Mouse (Mus musculus) frontal cortex, postnatal 14 days (tissue): ENCODE data around the gene Defa22.
"Not testable (repeated sequence)": the region's sequence is repeated elsewhere in the genome, so short reads cannot be mapped to it uniquely, and the experiment has no call there.

Experiments used
- DNase-seq, 2 experiments: peaks; one replicate each; pipeline ENCODE4 v3.0.0; 2022; ENCODE audit warnings: low spot score in 2 of 2

Defa22 gene

DNA sequence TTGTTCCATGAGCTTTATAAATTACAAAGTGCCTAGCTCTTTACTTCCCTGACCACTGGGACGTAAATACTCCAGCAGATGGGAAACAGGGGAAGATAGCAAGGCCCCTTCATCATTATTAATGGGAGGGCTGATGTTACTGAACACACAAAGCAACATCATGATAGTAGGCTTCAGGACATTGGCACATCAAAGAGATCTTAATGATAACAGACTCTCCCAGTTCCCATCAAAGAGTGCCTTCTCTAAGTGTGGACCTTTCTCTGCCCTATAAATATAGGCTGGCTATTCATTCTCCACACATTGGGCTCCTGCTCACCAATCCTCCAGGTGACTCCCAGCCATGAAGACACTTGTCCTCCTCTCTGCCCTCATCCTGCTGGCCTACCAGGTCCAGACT lies at the start of gene Defa22:
Gene Defa22, plus strand, starts transcription at position 301 of the 400 bp plus-strand sequence.
- DNase-seq, result not testable (repeated sequence)

DNA sequence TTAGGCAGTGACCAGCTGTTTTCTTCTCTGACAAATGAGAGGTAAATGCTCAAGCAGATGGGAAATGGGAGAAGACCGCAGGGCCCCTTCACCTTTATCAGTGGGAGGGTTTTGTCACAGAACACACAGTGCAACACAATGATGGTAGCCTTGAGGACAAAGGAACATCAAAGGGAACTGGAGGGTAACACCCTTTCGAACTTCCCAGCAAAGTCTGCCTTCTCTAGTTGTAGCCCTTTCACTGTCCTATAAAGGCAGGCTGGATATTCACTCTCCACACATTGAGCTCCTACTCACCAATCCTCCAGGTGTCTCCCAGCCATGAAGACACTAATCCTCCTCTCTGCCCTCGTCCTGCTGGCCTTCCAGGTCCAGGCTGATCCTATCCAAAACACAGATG lies 27.7 kb upstream of the Defa22 start, which contains the start of gene Defa30:
Gene Defa30, plus strand, starts transcription at position 301 of the 400 bp plus-strand sequence.
- not testable (repeated sequence) for DNase-seq

DNA sequence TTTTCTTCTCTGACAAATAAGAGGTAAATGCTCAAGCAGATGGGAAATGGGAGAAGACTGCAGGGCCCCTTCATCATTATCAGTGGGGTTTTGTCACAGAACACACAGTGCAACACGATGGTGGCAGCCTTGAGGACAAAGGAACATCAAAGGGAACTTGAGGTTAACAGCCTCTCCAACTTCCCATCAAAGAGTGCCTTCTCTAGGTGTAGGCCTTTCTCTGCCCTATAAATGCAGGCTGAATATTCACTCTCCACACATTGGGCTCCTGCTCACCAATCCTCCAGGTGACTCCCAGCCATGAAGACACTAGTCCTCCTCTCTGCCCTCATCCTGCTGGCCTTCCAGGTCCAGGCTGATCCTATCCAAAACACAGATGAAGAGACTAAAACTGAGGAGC lies 29.2 kb downstream of the Defa22 start, which contains the start of gene Defa31:
Gene Defa31, plus strand, starts transcription at position 301 of the 400 bp plus-strand sequence.
- not testable (repeated sequence) for DNase-seq

DNA sequence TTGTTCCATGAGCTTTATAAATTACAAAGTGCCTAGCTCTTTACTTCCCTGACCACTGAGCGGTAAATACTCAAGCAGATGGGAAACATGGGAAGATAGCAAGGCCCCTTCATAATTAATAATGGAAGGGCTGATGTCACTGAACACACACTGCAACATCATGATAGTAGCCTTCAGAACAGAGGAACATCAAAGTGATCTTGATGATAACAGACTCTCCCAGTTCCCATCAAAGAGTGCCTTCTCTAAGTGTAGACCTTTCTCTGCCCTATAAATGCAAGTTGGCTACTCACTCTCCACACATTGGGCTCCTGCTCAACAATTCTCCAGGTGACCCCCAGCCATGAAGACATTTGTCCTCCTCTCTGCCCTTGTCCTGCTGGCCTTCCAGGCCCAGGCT lies 39.2 kb downstream of the Defa22 start, which contains the start of gene Gm15293:
Gene Gm15293, plus strand, starts transcription at position 301 of the 400 bp plus-strand sequence.
- not testable (repeated sequence) for DNase-seq
